Mouse (Mus musculus) spleen, adult 2 months (tissue): ENCODE data around the gene Unc5a. TPM values are rescaled to one million over a fixed set of nuclear protein-coding genes. Genes with fewer than 3 reads are reported as not detected.

Experiments
- DNase-seq, 2 experiments: peaks; one replicate each; pipeline versions ENCODE4 v3.0.0 to v3.0.0-alpha.2; 2012 to 2021; ENCODE audit warnings: low spot score in 2 of 2, low read depth in 1 of 2
- H3K27ac ChIP-seq: fragments of 200-500 bp; 2 replicates; pipeline ENCODE4 v1.5.1; 2012; ENCODE audit warnings: low read length, inconsistent platforms; ENCODE audit not compliant: insufficient read depth
- H3K27me3 ChIP-seq: fragments of 200-500 bp; 2 replicates; pipeline ENCODE4 v1.6.1; 2012; ENCODE audit warnings: mild to moderate bottlenecking, moderate library complexity, low read length, inconsistent platforms; ENCODE audit not compliant: control insufficient read depth, insufficient read depth
- H3K36me3 ChIP-seq: fragments of 200-500 bp; 2 replicates; pipeline ENCODE4 v1.6.1; 2012; ENCODE audit warnings: mild to moderate bottlenecking, low read length, inconsistent platforms; ENCODE audit not compliant: control insufficient read depth, insufficient read depth
- H3K4me1 ChIP-seq: fragments of 200-500 bp; 2 replicates; pipeline ENCODE4 v1.6.1; 2011; ENCODE audit warnings: inconsistent platforms; ENCODE audit not compliant: control insufficient read depth, insufficient read depth, insufficient read length
- H3K4me3 ChIP-seq: fragments of 200-500 bp; 2 replicates; pipeline ENCODE4 v1.5.1; 2011; ENCODE audit warnings: mild to moderate bottlenecking, inconsistent platforms; ENCODE audit not compliant: insufficient read depth, insufficient read length; ENCODE audit errors: extremely low read depth
- CTCF ChIP-seq: fragments of 200-500 bp; IDR thresholded peaks from 2 replicates; pipeline ENCODE4 v1.5.1; 2011; ENCODE audit warnings: mild to moderate bottlenecking, inconsistent platforms; ENCODE audit not compliant: insufficient read depth, insufficient read length, insufficient replicate concordance; ENCODE audit errors: extremely low read depth
- POLR2A ChIP-seq: fragments of 200-500 bp; IDR thresholded peaks from 2 replicates; pipeline ENCODE4 v1.6.1; 2011; ENCODE audit warnings: low read depth, low read length, inconsistent platforms
- WGBS: fragments of 180-500 bp; shearing (Covaris S2); methylation state at CpG from one replicate; pipeline ENCODE4 v1.1.7; 2018; 5-methylcytosine and 5-hydroxymethylcytosine counted together
- polyA plus RNA-seq: library from polyadenylated mRNA; depleted of rRNA; stranded (reverse); fragments of >200 nt; gene quantifications from 2 replicates; pipeline ENCODE4 v1.2.3, GENCODE M21; 2012

Gene Unc5a
- polyA plus RNA-seq, 1 experiment = 3.9 TPM

- H3K4me3 ChIP-seq = no peak overlapping the region
- H3K27me3 ChIP-seq = peaks cover 9% of the 10 kb centered on the region; the same call in 1 of the 2 replicates
- TF ChIP-seq POLR2A (no peak), CTCF (no peak)
- no peak overlapping the region for H3K27ac ChIP-seq
- peaks cover under 1% of the 10 kb centered on the region; the same call in 1 of the 2 replicates for H3K4me1 ChIP-seq
- WGBS = 66% methylated on average over 2 of the region's 2 CpGs
- H3K36me3 ChIP-seq = no peaks in the 10 kb centered on the region
- DNase-seq = no peak
Observed at GRCm38 (mm10) chr13:54954745-54955144, 5.5 kb downstream of the Unc5a start.

DNA sequence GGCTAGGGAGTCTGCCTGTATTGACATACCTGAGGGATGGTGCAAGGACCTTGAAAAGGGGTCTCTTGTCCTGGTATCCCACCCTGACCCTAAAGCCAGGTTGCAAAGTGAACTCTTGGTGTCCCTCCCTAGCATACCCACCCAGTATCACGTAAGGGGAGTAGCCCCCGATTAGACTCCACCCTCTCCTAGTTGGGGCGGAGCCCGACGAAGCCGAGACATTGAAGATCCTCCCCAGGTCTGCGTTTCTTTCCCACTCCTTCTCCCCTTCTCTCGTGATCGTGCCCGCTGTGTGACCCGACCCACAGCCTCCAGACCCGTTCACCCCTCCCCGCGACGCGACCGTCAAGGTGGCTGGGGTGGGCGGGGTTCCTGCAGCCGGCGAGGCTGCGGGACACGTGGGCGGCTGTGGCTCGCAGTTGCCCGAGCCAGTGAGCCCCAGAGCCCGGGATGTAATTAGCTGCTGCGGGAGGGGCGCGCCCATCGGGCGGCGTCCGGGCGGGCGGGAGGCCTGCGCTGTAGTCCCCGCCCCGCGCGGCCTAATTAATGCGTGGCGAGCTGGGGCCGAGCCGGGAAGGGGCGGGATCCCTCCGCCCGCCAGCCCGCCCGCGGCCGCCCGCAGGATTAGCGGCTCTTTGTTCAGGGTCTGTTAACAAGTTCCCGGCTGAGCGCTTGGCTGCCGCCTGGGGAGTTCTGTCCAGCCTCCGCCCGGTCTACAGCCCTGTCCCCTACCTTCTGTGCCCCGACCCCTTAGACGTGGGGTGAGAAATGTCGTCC, 6.7 kb downstream of the Unc5a start:
- Histone ChIP-seq H3K36me3 (no peaks in the 10 kb centered on the region), H3K27me3 (peaks cover 9% of the 10 kb centered on the region; the same call in 1 of the 2 replicates), H3K4me3 (peak overlapping the region; percentile 46; the same call in 1 of the 2 replicates), H3K27ac (no peak overlapping the region), H3K4me1 (no peaks in the 10 kb centered on the region; the same call in 1 of the 2 replicates)
- no peak for DNase-seq
- TF ChIP-seq POLR2A (no peak), CTCF (no peak)
- WGBS = 2% methylated on average over 61 of the region's 61 CpGs

- Histone ChIP-seq H3K4me1 (no peaks in the 10 kb centered on the region; the same call in 1 of the 2 replicates), H3K36me3 (no peaks in the 10 kb centered on the region), H3K27ac (no peak overlapping the region), H3K4me3 (no peak overlapping the region), H3K27me3 (peaks cover 9% of the 10 kb centered on the region; the same call in 1 of the 2 replicates)
- no peak for DNase-seq
- TF ChIP-seq CTCF (no peak), POLR2A (no peak)
- WGBS = 76% methylated on average over 7 of the region's 7 CpGs
Observed at GRCm38 (mm10) chr13:54957281-54957680, 8.1 kb downstream of the Unc5a start.

- no peak for DNase-seq
- H3K4me1 ChIP-seq = peaks cover 3% of the 10 kb centered on the region; the same call in 1 of the 2 replicates
- H3K4me3 ChIP-seq = no peak overlapping the region
- H3K36me3 ChIP-seq = no peaks in the 10 kb centered on the region
- peaks cover 8% of the 10 kb centered on the region; the same call in 1 of the 2 replicates for H3K27me3 ChIP-seq
- H3K27ac ChIP-seq = no peak overlapping the region
- TF ChIP-seq POLR2A (no peak), CTCF (no peak)
- WGBS = 66% methylated on average over 15 of the region's 15 CpGs
Observed at GRCm38 (mm10) chr13:54959059-54959701, 10.0 kb downstream of the Unc5a start.

DNA sequence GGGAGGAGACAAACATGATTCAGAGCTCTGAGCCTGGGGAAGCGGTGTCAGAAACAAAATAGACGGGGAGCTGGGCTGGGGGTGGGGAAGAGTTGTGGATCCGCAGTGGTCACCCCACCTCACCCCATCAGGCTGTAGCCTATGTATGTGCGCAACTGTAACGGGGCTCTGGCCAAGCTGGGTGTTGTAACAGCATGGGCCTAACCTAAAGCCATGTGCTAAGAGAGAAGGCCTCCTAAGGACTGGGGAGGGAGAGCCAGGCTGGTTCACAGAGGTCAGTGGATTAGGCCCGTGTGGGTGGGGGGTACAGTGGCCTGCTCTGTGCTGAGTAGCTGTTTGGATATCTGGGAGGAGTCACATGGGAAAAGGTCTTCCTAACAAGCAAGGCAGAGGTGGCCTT, 10.6 kb downstream of the Unc5a start:
- Histone ChIP-seq H3K4me1 (peaks cover 3% of the 10 kb centered on the region; the same call in 1 of the 2 replicates), H3K36me3 (no peaks in the 10 kb centered on the region), H3K4me3 (no peak overlapping the region), H3K27me3 (peaks cover 8% of the 10 kb centered on the region; the same call in 1 of the 2 replicates), H3K27ac (no peak overlapping the region)
- no peak for DNase-seq
- TF ChIP-seq POLR2A (no peak), CTCF (no peak)
- 76% methylated on average over 6 of the region's 6 CpGs for WGBS

GRCm38 (mm10) chr13:54960491-54960890, 11.3 kb downstream of the Unc5a start:
- Histone ChIP-seq H3K27ac (no peak overlapping the region), H3K4me3 (no peak overlapping the region), H3K36me3 (no peaks in the 10 kb centered on the region), H3K27me3 (peaks cover 8% of the 10 kb centered on the region; the same call in 1 of the 2 replicates), H3K4me1 (peaks cover 3% of the 10 kb centered on the region; the same call in 1 of the 2 replicates)
- DNase-seq = no peak
- 70% methylated on average over 3 of the region's 3 CpGs for WGBS
- no peak for TF ChIP-seq POLR2A
- no peak for TF ChIP-seq CTCF
